Mouse (Mus musculus) testis, adult 2 months (tissue): Measurements from ENCODE around the gene Serpina1f. TPM values are rescaled to one million over a fixed set of nuclear protein-coding genes. Genes with fewer than 3 reads are reported as not detected.
A peak's percentile ranks its signal among the peaks of the same experiment; 100 is the strongest.
"Not testable (repeated sequence)": the region's sequence is repeated elsewhere in the genome, so short reads cannot be mapped to it uniquely, and the experiment has no call there.

Source experiments
- H3K27ac ChIP-seq: fragments of 200-500 bp; 2 replicates; pipeline ENCODE4 v1.5.1; 2012; ENCODE audit warnings: low read depth, low read length; ENCODE audit not compliant: control insufficient read depth, insufficient read depth
- H3K27me3 ChIP-seq: fragments of 200-500 bp; 2 replicates; pipeline ENCODE4 v1.6.1; 2012; ENCODE audit warnings: mild to moderate bottlenecking, low read length, moderate library complexity; ENCODE audit not compliant: control insufficient read depth, insufficient read depth
- H3K36me3 ChIP-seq: fragments of 200-500 bp; 2 replicates; pipeline ENCODE4 v1.6.1; 2012; ENCODE audit warnings: mild to moderate bottlenecking, low read length; ENCODE audit not compliant: control insufficient read depth, insufficient read depth
- H3K4me1 ChIP-seq: fragments of 200-500 bp; 2 replicates; pipeline ENCODE4 v1.6.1; 2012; ENCODE audit warnings: low read length; ENCODE audit not compliant: control insufficient read depth, insufficient read depth
- H3K4me3 ChIP-seq: fragments of 200-500 bp; 2 replicates; pipeline ENCODE4 v1.5.1; 2012; ENCODE audit warnings: low read depth, mild to moderate bottlenecking, low read length, moderate library complexity, mixed read lengths; ENCODE audit not compliant: control insufficient read depth
- CTCF ChIP-seq: fragments of 200-500 bp; IDR thresholded peaks from 2 replicates; pipeline ENCODE4 v1.5.1; 2012; ENCODE audit warnings: low read depth, mild to moderate bottlenecking, inconsistent platforms, low read length, moderate library complexity; ENCODE audit not compliant: control insufficient read depth, insufficient read depth, insufficient replicate concordance
- POLR2A ChIP-seq: fragments of 200-500 bp; IDR thresholded peaks from 2 replicates; pipeline ENCODE4 v1.6.1; 2012; ENCODE audit warnings: low read depth, mild to moderate bottlenecking, inconsistent platforms, low read length, moderate library complexity; ENCODE audit not compliant: control insufficient read depth
- polyA plus RNA-seq: library from polyadenylated mRNA; depleted of rRNA; stranded (reverse); fragments of >200 nt; gene quantifications from 2 replicates; pipeline ENCODE4 v1.2.3, GENCODE M21; 2012; rRNA removed

Gene Serpina1f
- 1.1 and 129 TPM in 2 replicates for polyA plus RNA-seq

DNA sequence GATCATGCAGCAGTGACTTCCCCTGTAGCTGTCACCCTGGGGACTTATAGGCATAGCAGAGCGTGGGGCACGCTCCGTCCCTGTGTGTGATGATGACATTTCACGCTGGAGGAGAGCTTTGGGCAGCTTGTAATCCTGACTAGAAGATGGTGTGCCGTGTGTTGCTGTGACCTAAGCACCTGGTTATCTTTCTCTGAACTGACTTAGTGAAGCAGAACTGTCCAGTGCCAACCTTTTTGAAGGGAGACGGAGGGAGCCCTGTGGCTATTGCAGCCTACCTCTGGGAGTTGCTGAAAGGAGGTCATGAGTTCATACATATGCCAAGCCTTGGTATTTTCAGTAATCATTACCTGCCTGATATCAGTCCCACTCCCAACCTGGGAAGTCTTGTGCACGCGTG lies at the start of gene Serpina1f:
TSS of gene Serpina1f (minus strand) at position 101 of the 400 bp plus-strand sequence.
- Histone ChIP-seq H3K4me3 (no peak within 1 kb of the TSS), H3K27me3 (no peaks in the 10 kb centered on the region), H3K4me1 (no peaks in the 10 kb centered on the region), H3K27ac (no peak within 1 kb of the TSS), H3K36me3 (no peaks in the 10 kb centered on the region)
- TF ChIP-seq CTCF (no peak), POLR2A (no peak)

DNA sequence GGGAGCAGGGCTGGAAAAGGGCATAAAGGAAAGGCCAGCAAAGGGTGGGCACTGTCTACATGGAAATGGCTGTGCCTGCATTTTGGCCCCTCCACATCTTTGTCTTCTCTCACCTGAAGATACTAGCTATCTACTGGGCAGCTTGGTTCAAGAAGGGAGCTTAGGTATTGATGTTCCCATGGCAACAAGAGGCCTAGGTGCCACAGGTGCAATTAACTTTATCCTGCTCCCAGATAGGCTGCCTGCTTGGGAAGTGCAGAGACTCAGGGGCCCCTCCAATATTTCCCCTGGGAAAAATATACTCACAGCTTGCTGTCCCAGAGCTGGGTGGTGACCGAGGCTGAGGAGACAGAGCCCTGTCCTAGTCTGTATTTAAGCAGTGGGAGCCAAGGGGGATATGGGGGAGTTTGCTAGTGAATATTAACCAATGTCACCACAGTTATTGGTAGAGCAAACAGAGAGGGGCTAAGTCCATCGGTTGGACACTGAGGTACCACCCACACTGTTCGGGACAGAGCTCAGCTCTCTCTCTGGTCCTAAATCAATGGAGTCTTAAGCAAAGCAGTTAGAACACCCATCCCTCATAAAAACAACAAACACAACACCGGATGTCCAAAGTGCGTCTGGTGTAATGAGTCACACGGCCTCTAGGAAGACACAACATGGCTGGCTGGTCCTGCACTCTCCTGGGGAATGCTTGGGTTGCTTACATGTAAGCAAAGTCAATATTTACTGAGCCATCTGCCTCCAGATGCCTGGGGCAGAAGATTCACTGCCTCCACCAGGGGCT lies 42.7 kb upstream of the Serpina1f start:
- not testable (repeated sequence) for H3K4me3 ChIP-seq, H3K4me1 ChIP-seq, H3K27ac ChIP-seq, H3K27me3 ChIP-seq, H3K36me3 ChIP-seq

DNA sequence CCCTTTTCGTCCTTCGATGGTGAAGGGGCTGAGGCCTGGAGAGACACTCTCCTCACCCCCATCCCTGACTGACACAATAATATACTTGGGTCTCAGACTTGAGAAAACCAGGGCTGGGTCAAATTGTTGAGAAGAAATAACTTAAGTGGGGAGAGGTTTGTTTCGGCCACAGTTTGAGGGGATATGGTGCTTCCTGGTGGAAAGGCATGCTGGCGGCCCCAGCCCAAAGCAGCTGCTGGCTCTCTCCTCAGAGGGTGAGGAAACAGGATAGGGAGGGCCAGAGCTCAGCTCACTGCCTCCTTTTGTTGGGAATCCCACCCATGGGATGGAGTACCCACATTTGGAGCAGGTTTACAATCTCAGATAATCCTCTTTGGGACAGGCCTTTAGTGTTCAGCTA lies 40.2 kb upstream of the Serpina1f start:
- H3K36me3 ChIP-seq, H3K4me3 ChIP-seq, H3K27me3 ChIP-seq, H3K27ac ChIP-seq, H3K4me1 ChIP-seq: not testable (repeated sequence)

DNA sequence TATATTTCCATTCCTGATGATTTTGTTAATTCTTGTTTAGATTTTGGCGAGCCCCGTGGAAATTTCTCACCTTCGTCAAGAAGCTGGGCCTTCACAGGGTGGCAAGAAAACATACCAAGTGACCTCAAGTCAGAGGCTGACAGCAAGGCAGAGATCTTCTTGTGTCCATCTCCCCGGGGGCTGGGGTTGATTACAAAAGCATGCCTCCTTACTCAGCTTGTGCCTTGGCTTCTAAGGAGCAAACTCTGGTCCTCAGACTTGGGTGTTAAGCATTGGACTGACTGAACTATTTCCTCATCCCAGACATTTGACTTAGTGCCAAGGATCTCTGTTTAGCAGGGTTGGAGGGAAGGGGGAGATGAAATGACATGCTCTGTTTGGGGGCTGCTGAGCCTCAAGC lies 39.8 kb upstream of the Serpina1f start:
- H3K36me3 ChIP-seq, H3K27me3 ChIP-seq, H3K4me3 ChIP-seq, H3K4me1 ChIP-seq, H3K27ac ChIP-seq: not testable (repeated sequence)

DNA sequence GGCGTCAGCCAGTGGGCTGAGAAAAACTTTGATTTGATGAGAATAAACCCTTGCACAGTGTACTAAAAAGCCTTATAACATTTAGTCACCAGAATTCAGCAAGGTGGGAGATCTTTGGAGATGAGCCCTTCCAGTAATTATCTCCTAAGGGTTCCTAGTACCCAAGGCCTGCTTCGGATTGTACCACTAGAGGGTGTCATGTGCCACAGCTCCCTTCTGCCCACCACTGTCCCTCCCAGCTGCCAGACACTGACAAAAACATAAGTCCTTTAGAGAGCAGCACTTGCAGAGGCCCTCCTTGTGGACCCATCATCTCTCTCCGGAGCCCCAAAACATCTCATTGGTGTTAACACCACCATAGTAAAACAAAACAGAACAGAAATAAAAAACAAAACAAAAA lies 16.2 kb upstream of the Serpina1f start:
- no peaks in the 10 kb centered on the region for H3K4me1 ChIP-seq
- H3K36me3 ChIP-seq, result no peaks in the 10 kb centered on the region
- TF ChIP-seq CTCF (peak; percentile 32; the same call in 1 of the 2 replicates), POLR2A (no peak)
- H3K27me3 ChIP-seq, result no peaks in the 10 kb centered on the region
- no peak overlapping the region for H3K27ac ChIP-seq
- H3K4me3 ChIP-seq, result no peak overlapping the region

DNA sequence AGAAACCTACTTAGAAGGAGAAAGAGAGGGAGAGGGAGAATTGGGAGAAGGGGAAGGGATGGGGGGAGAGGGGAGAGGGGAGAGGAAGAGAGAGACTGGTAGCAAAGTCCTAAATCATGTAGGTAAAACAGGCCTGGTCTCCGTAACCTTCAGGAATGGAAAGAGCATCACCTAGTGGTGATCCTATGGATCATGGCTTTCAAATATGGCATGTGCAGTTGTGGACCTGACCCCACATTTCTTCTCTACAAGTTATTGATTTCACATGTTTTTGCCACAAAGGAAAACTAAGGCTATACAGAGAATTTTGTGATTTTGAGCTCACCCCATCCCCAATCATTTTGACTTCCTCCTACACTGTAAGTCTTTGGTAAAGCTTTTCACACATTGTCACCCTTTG lies 15.1 kb upstream of the Serpina1f start:
- Histone ChIP-seq H3K4me3 (no peak overlapping the region), H3K36me3 (no peaks in the 10 kb centered on the region), H3K27me3 (no peaks in the 10 kb centered on the region), H3K4me1 (no peaks in the 10 kb centered on the region), H3K27ac (no peak overlapping the region)
- TF ChIP-seq CTCF (no peak), POLR2A (no peak)

DNA sequence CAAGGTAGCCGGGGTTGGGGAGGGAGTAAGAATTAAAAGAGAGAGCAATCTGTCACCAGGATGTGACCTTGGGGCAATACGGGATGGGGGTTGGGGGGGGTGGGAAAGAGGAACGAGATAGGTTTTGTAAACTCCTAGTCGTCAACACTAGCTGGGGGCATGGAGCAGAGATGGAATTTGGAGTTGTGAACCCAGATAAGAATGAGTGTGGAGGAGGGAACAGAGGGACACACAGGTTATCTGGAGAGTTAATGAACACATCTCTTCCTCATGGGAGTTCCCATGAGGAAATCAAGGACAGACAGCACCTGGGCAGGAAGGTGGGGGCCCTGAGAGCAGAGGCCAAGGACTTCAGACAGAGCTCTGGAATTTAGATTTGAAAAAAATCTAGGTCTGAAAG lies 10.8 kb upstream of the Serpina1f start:
- Histone ChIP-seq H3K4me1 (no peaks in the 10 kb centered on the region), H3K36me3 (no peaks in the 10 kb centered on the region), H3K27me3 (no peaks in the 10 kb centered on the region), H3K4me3 (no peak overlapping the region), H3K27ac (no peak overlapping the region)
- TF ChIP-seq CTCF, result no peak
- TF ChIP-seq POLR2A, result no peak

DNA sequence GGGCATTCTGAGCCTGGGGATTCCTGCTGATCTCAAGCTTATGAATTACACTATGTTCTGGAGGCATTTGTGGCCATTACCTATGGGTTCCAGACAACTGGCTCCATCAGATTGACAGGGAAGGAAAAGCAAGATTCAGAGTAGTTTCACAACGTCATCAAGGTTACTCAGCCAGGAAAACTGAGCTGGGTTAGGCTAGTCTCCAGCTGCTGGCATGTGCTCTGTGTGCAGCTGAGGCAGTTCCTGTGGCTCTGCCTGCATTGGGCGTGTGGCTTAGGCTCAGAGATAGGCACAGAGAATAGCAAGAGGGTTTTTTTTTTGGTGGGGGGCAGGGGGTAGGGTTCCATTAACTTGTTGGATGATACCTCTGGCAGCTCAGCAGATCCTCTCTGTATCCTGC lies 10.2 kb upstream of the Serpina1f start:
- Histone ChIP-seq H3K27me3 (no peaks in the 10 kb centered on the region), H3K36me3 (no peaks in the 10 kb centered on the region), H3K27ac (no peak overlapping the region), H3K4me1 (no peaks in the 10 kb centered on the region), H3K4me3 (no peak overlapping the region)
- TF ChIP-seq CTCF (no peak), POLR2A (no peak)
